Mouse (Mus musculus) liver, adult 2 months (tissue): ENCODE measurements around the gene Snapin.

Experiments used
- CTCF ChIP-seq: fragments of 200-500 bp; IDR thresholded peaks from 2 replicates; pipeline ENCODE4 v1.5.1; 2011; ENCODE audit warnings: low read depth, low read length, control low read depth
- POLR2A ChIP-seq: fragments of 200-500 bp; IDR thresholded peaks from 2 replicates; pipeline ENCODE4 v1.6.1; 2011; ENCODE audit warnings: low read length, control low read depth; ENCODE audit not compliant: insufficient read depth; ENCODE audit errors: extremely low read depth

DNA sequence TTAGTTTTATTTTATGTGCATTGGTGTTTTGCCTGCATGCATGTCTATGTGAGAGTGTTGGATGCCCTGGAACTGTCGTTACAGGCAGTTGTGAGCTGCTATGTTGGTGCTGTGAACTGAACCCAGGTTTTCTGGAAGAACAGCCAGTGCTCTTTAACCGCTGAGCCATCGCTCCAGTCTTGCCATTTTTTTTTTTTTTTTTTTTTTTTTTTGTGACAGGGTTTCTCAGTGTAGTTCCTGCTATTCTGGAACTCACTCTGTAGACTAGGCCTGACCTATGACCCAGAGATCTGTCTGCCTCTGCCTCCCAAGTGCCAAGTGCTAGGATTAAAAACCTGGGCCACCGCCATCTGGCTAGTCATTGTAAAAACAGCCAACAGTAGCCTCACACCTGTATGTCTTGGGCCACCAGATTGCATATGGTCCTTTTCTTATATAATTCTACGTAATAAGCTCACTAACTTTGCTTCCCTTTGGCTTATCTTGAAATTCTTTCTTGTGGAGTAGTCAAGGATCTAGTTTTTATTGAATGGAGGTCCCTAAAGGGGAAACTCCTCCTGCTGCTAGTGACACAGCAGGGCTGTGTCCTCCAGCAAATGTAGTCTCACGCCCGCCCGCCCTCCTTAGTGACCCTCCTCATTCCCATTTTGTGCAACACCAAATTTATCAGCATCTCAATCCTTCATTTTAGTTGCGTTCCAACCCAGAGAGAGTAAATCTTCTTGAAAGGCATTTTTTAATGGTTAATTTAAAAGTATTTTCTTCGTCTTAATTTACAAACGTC lies 45.2 kb downstream of the Snapin start:
- no peak for TF ChIP-seq POLR2A
- TF ChIP-seq CTCF: no peak
